Mouse (Mus musculus) bone marrow, adult 2 months (tissue): ENCODE measurements around the gene Slc25a13.

Experiments
- CTCF ChIP-seq: fragments of 200-500 bp; IDR thresholded peaks from 2 replicates; pipeline ENCODE4 v1.5.1; 2011; ENCODE audit warnings: low read length, control low read depth; ENCODE audit not compliant: control insufficient read depth, insufficient read depth
- POLR2A ChIP-seq: fragments of 200-500 bp; IDR thresholded peaks from 2 replicates; pipeline ENCODE4 v1.6.1; 2011; ENCODE audit warnings: low read depth, mild to moderate bottlenecking, control low read depth, low read length, borderline replicate concordance; ENCODE audit not compliant: control insufficient read depth

GRCm38 (mm10) chr6:6208351-6209059 lies 8.5 kb downstream of the Slc25a13 start:
- TF ChIP-seq CTCF, result no peak
- TF ChIP-seq POLR2A, result no peak
